Mouse (Mus musculus) G1E (cell line): Measurements from ENCODE around the gene Pnma1. TPM values are rescaled to one million over a fixed set of nuclear protein-coding genes. Genes with fewer than 3 reads are reported as not detected.
A peak's percentile ranks its signal among the peaks of the same experiment; 100 is the strongest.

Source experiments
- ATAC-seq: 2 replicates; pipeline ENCODE4 v1.8.0; 2016; ENCODE audit warnings: mild to moderate bottlenecking; ENCODE audit not compliant: insufficient number of reproducible peaks, poor library complexity, low FRiP score, severe bottlenecking; ENCODE audit errors: extremely low read depth
- DNase-seq: peaks from one replicate; pipeline ENCODE4 v3.0.0; 2012; ENCODE audit warnings: low spot score
- H3K27me3 ChIP-seq: 2 replicates; pipeline ENCODE4 v1.6.1; 2012; ENCODE audit warnings: mild to moderate bottlenecking, low read length, inconsistent platforms; ENCODE audit not compliant: insufficient read depth
- H3K36me3 ChIP-seq: replicated peaks from 2 replicates; pipeline ENCODE3; 2012; ENCODE audit warnings: mild to moderate bottlenecking, inconsistent platforms
- H3K4me1 ChIP-seq: 2 replicates; pipeline ENCODE4 v1.6.1; 2012; ENCODE audit warnings: low read depth, low read length, inconsistent platforms, mixed read lengths; ENCODE audit not compliant: insufficient read depth
- H3K4me3 ChIP-seq: 2 replicates; pipeline ENCODE4 v1.5.1; 2012; ENCODE audit warnings: low read depth, mild to moderate bottlenecking, inconsistent platforms, low read length, moderate library complexity, mixed read lengths
- H3K9me3 ChIP-seq: replicated peaks from 2 replicates; pipeline ENCODE4 v1.6.1; 2012; ENCODE audit warnings: inconsistent platforms
- CTCF ChIP-seq: IDR thresholded peaks from 2 replicates; pipeline ENCODE4 v1.5.1; 2012; ENCODE audit warnings: low read depth, low read length, inconsistent platforms, mixed read lengths
- GATA1 ChIP-seq: IDR thresholded peaks from 2 replicates; pipeline ENCODE4 v1.6.1; 2012; ENCODE audit warnings: borderline replicate concordance, low read length, inconsistent platforms, mixed read lengths
- GATA2 ChIP-seq: IDR thresholded peaks from 2 replicates; pipeline ENCODE4 v1.6.1; 2012; ENCODE audit warnings: low read depth, low read length, inconsistent platforms, borderline replicate concordance
- POLR2AphosphoS5 ChIP-seq: IDR thresholded peaks from 2 replicates; pipeline ENCODE4 v1.6.1; 2012; ENCODE audit warnings: low read depth, low read length, inconsistent platforms; ENCODE audit not compliant: insufficient replicate concordance
- TAL1 ChIP-seq: conservative IDR thresholded peaks from 2 replicates; pipeline ENCODE4 v1.6.1; 2012; ENCODE audit warnings: low read depth, low read length, inconsistent platforms, mixed read lengths
- polyA plus RNA-seq: library from polyadenylated mRNA; stranded (reverse); fragments of >175 nt; gene quantifications from 2 replicates; pipeline ENCODE4 v1.2.3, GENCODE M21; 2012
- total RNA-seq, 2 experiments: library from RNA; stranded (forward) in 1 of 2; stranded (reverse) in 1 of 2; fragments of 200-1000 nt in 1 of 2; fragments of >200 nt in 1 of 2; fragmentation: Nextera tagmentation in 1 of 2; gene quantifications; 2 replicates each; pipeline ENCODE4 v1.2.3; 2014 to 2017

Gene Pnma1
- total and polyA plus RNA-seq, 3 experiments, result 0.14 to 0.83 (median 0.76) TPM

DNA sequence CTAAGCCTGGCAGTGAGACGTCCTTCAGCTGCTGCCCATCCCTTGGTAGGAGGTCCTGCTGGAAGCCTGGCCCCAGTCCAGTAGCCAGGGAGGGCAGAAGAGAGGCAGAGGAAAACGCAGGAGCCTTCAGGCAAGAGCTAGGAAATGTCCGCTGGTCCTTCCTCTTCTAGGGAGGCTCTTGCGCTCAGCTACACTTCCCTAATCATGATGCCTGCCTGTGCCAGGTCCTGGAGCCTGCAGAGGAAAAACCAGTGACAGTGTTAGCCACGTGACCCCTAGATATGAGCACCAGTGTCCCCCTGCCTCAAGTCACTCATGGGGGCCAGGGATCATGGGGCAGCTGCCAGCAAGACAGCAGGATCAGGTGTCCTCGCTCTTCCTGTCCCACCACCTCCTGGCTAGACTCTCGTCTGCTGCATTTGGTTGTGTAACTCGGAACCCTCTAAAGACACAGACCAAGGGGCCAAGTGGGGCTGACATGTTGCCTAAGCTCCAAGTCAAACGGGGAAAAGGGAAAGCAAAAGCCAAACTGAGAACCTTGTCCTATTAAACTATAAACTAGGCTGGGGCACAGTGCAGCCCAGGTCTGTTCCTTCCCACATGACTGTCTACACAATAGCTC, 26.0 kb upstream of the Pnma1 start:
- Histone ChIP-seq H3K36me3 (peaks cover 88% of the 10 kb centered on the region), H3K9me3 (no peaks in the 10 kb centered on the region), H3K4me3 (peak overlapping the region; percentile 65; the same call in 1 of the 2 replicates), H3K4me1 (peaks cover 90% of the 10 kb centered on the region), H3K27me3 (no peaks in the 10 kb centered on the region)
- DNase-seq, result no peak
- TF ChIP-seq POLR2AphosphoS5, result no peak
- TF ChIP-seq GATA2, result no peak
- no peak for TF ChIP-seq CTCF
- TF ChIP-seq GATA1, result no peak
- TF ChIP-seq TAL1, result no peak
- ATAC-seq, result no peak

DNA sequence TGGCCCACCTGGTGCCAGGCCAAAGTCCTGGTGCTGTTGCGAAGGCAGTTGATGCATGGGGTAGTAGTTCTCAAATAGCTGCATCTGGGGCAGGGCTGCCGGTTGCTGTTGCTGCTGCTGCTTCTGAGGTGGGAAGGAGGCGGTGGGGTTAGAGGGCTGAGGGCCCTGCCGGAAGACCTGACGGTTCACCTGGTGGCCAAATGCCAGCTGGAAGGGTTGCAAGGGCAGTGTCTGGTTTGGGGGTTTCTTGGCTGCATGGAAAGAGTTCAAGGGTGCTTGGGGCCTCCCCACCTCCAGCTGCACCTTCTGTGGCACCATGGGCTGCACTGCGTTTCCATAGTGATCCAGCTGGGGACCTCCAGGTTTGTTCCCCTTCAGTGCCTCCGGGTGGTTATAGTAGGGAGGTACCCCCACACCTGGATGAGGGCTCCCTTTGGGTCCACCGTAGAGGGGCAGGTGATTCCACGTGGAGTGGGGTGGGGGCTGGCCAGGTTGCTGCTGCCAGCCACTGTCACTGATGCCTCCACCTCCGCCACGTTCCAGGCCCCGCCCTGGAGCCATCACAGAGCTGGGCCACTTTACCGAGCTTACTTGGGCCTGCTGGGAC, 25.1 kb upstream of the Pnma1 start:
- ATAC-seq (no peak), DNase-seq (no peak)
- Histone ChIP-seq H3K36me3 (peaks cover 87% of the 10 kb centered on the region), H3K9me3 (no peaks in the 10 kb centered on the region), H3K27me3 (no peaks in the 10 kb centered on the region), H3K4me1 (peaks cover 84% of the 10 kb centered on the region), H3K4me3 (peak overlapping the region; percentile 65; the same call in 1 of the 2 replicates)
- TF ChIP-seq CTCF (no peak), POLR2AphosphoS5 (no peak), GATA2 (no peak), TAL1 (no peak), GATA1 (no peak)

GRCm38 (mm10) chr12:84172862-84173261, 24.6 kb upstream of the Pnma1 start:
- no peaks in the 10 kb centered on the region for H3K9me3 ChIP-seq
- DNase-seq (no peak), ATAC-seq (no peak)
- peaks cover 81% of the 10 kb centered on the region for H3K4me1 ChIP-seq
- H3K36me3 ChIP-seq, result peaks cover 85% of the 10 kb centered on the region
- H3K27me3 ChIP-seq, result no peaks in the 10 kb centered on the region
- no peak for TF ChIP-seq TAL1
- no peak for TF ChIP-seq POLR2AphosphoS5
- no peak for TF ChIP-seq GATA1
- no peak for TF ChIP-seq GATA2
- TF ChIP-seq CTCF, result no peak
- H3K4me3 ChIP-seq, result peak overlapping the region; percentile 65; the same call in 1 of the 2 replicates

GRCm38 (mm10) chr12:84172216-84172615, 23.9 kb upstream of the Pnma1 start:
- ATAC-seq (no peak), DNase-seq (no peak)
- TF ChIP-seq CTCF, result no peak
- TF ChIP-seq TAL1, result no peak
- TF ChIP-seq GATA1, result no peak
- TF ChIP-seq POLR2AphosphoS5, result no peak
- TF ChIP-seq GATA2, result no peak
- H3K9me3 ChIP-seq, result no peaks in the 10 kb centered on the region
- H3K4me3 ChIP-seq, result peak overlapping the region; percentile 27; the same call in 1 of the 2 replicates
- H3K27me3 ChIP-seq, result no peaks in the 10 kb centered on the region
- H3K4me1 ChIP-seq, result peaks cover 80% of the 10 kb centered on the region
- peaks cover 86% of the 10 kb centered on the region for H3K36me3 ChIP-seq

- H3K36me3 ChIP-seq, result peaks cover 92% of the 10 kb centered on the region
- peaks cover 77% of the 10 kb centered on the region for H3K4me1 ChIP-seq
- DNase-seq (no peak), ATAC-seq (no peak)
- TF ChIP-seq TAL1 (no peak), GATA1 (no peak), CTCF (no peak), GATA2 (no peak), POLR2AphosphoS5 (no peak)
- H3K4me3 ChIP-seq, result no peak overlapping the region
- H3K27me3 ChIP-seq, result no peaks in the 10 kb centered on the region
- H3K9me3 ChIP-seq, result no peaks in the 10 kb centered on the region
Measured at GRCm38 (mm10) chr12:84170610-84171009, 22.3 kb upstream of the Pnma1 start.

- Histone ChIP-seq H3K4me1 (peaks cover 75% of the 10 kb centered on the region), H3K36me3 (peaks cover 97% of the 10 kb centered on the region), H3K27me3 (no peaks in the 10 kb centered on the region), H3K4me3 (no peak overlapping the region), H3K9me3 (no peaks in the 10 kb centered on the region)
- no peak for DNase-seq
- no peak for ATAC-seq
- no peak for TF ChIP-seq TAL1
- TF ChIP-seq POLR2AphosphoS5, result no peak
- TF ChIP-seq GATA2, result no peak
- no peak for TF ChIP-seq GATA1
- no peak for TF ChIP-seq CTCF
Measured at GRCm38 (mm10) chr12:84165631-84166373, 17.5 kb upstream of the Pnma1 start.
